Mouse (Mus musculus): ENCODE measurements around the gene Jag2.

- no peak for TF ChIP-seq CTCF (IDR thresholded peaks at IDR 0.05; ENCODE audit: low read depth)
- no peak for TF ChIP-seq EP300 (optimal IDR thresholded peaks at IDR 0.05)
Measured at GRCm38 (mm10) chr12:112914527-112914926, 15.0 kb downstream of the Jag2 start.
